Mouse (Mus musculus): ENCODE data around the gene Myh10.

GRCm38 (mm10) chr11:68779735-68780465, 88.5 kb downstream of the Myh10 start:
- TF ChIP-seq CTCF (IDR thresholded peaks at IDR 0.05; ENCODE audit: extremely low read depth, insufficient read depth, insufficient read length, insufficient replicate concordance) = no peak
- no peak for TF ChIP-seq POLR2A (IDR thresholded peaks at IDR 0.05; ENCODE audit: low read depth, low read length)

Measured in spleen, adult 2 months (tissue).